Mouse (Mus musculus): Measurements from ENCODE around the gene Serpinc1. TPM values are rescaled to one million over a fixed set of nuclear protein-coding genes. Genes with fewer than 3 reads are reported as not detected.

The Serpinc1 gene
- polyA plus RNA-seq (2012; rRNA removed): 2.3 and 2.6 TPM in 2 replicates

GRCm38 (mm10) chr1:160978071-160978735 lies at the start of gene Serpinc1:
TSS of gene Serpinc1 (plus strand) at chr1:160978585.

GRCm38 (mm10) chr1:161034435-161035280 lies 56.3 kb downstream of the Serpinc1 start, which contains the start of gene Zbtb37:
TSS of gene Zbtb37 (minus strand) at chr1:161034849.

Other genes starting within 250 kb of the Serpinc1 start
- 5.1 and 6.0 TPM in 2 replicates for gene Rabgap1l, start 185.4 kb upstream of the Serpinc1 start, polyA plus RNA-seq (2012; rRNA removed)
- gene Rc3h1, start 72.2 kb upstream of the Serpinc1 start, polyA plus RNA-seq (2012; rRNA removed): 10.5 and 11.5 TPM in 2 replicates
- 0.45 and 0.47 TPM in 2 replicates for gene Zbtb37, start 56.3 kb downstream of the Serpinc1 start, polyA plus RNA-seq (2012; rRNA removed)
- gene Dars2, start 92.1 kb downstream of the Serpinc1 start, polyA plus RNA-seq (2012; rRNA removed): 6.7 and 7.2 TPM in 2 replicates
- 0.87 and 0.98 TPM in 2 replicates for gene Cenpl, start 92.1 kb downstream of the Serpinc1 start, polyA plus RNA-seq (2012; rRNA removed)
- gene Klhl20, start 152.9 kb downstream of the Serpinc1 start, polyA plus RNA-seq (2012; rRNA removed): 3.2 and 4.1 TPM in 2 replicates
- 0.02 and 0.06 TPM in 2 replicates for gene Ankrd45, start 164.1 kb downstream of the Serpinc1 start, polyA plus RNA-seq (2012; rRNA removed)
- gene Tex50, start 180.7 kb downstream of the Serpinc1 start, polyA plus RNA-seq (2012; rRNA removed): not detected in 2 replicates